Mouse (Mus musculus): ENCODE measurements around the gene Oit3. TPM values are rescaled to one million over a fixed set of nuclear protein-coding genes. Genes with fewer than 3 reads are reported as not detected.
A peak's percentile ranks its signal among the peaks of the same experiment; 100 is the strongest.

The Oit3 gene
- polyA plus RNA-seq, 1 experiment from 2014 or later, result 0.28 TPM

DNA sequence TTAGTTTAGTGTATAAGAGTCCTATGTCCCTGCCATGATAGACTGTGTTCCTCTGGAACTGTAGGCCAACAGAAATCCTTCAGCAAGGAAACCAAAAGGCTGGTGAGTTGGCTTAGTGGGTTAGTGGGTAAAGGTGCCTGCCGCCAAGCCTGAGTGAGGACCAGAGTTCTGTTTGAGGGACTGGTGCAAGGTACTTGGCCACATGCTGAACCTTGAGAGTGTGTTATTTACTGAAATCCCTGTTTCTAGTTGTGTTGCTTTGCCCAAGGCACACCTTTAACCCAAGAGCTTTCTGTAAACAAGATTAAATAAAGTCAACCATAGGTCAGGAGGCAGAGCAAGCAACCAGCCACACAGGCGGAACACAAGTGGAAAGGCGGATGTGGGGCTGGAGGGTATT is 24.0 kb upstream of the Oit3 start:
- H3K27ac ChIP-seq (ENCODE audit: low read depth, low read length), result no peak overlapping the region
- no peaks in the 10 kb centered on the region for H3K36me3 ChIP-seq (ENCODE audit: control insufficient read depth, insufficient read depth, low read length)
- WGBS, result 91% methylated on average over 3 of the region's 3 CpGs
- no peak overlapping the region for H3K4me3 ChIP-seq (ENCODE audit: low read depth, low read length)
- ATAC-seq (ENCODE audit: low FRiP score) (no peak), DNase-seq (ENCODE audit: low spot score) (no peak)
- H3K9ac ChIP-seq (ENCODE audit: low read depth, low read length), result no peak overlapping the region
- H3K27me3 ChIP-seq (ENCODE audit: control insufficient read depth, insufficient read depth, low read length), result no peaks in the 10 kb centered on the region
- no peaks in the 10 kb centered on the region for H3K4me1 ChIP-seq (replicated peaks; ENCODE audit: control insufficient read depth, insufficient read depth, low read length)
- no peaks in the 10 kb centered on the region for H3K9me3 ChIP-seq (ENCODE audit: control insufficient read depth, low read length)
- no peak overlapping the region for H3K4me2 ChIP-seq (replicated peaks; ENCODE audit: low read depth, low read length)

DNA sequence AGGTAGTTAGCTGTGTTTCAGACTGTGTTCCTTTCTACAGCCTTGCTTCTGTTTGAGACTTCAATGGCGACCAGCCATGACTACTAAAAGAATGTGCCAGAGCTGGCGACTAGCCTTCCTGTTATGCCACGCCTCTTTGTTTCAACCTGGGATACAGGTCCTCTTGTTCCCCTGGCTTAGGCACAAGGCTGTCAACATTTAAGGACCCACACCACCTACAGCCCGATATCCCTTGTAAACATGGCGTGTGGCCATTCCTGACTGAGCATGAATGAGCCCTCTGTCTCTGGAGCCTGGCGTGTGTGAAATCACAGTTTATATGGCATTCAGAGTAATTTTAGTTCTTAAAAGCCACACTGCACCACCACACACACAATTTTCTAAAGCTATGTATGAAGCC is 20.7 kb upstream of the Oit3 start:
- H3K27ac ChIP-seq (ENCODE audit: low read depth, low read length), result no peak overlapping the region
- H3K36me3 ChIP-seq (ENCODE audit: control insufficient read depth, insufficient read depth, low read length), result no peaks in the 10 kb centered on the region
- H3K4me1 ChIP-seq (replicated peaks; ENCODE audit: control insufficient read depth, insufficient read depth, low read length), result no peaks in the 10 kb centered on the region
- no peak overlapping the region for H3K4me2 ChIP-seq (replicated peaks; ENCODE audit: low read depth, low read length)
- H3K9me3 ChIP-seq (ENCODE audit: control insufficient read depth, low read length), result no peaks in the 10 kb centered on the region
- no peaks in the 10 kb centered on the region for H3K27me3 ChIP-seq (ENCODE audit: control insufficient read depth, insufficient read depth, low read length)
- H3K4me3 ChIP-seq (ENCODE audit: low read depth, low read length), result no peak overlapping the region
- DNase-seq (ENCODE audit: low spot score) (no peak), ATAC-seq (ENCODE audit: low FRiP score) (no peak)
- no peak overlapping the region for H3K9ac ChIP-seq (ENCODE audit: low read depth, low read length)
- 88% methylated on average over 6 of the region's 6 CpGs for WGBS

DNA sequence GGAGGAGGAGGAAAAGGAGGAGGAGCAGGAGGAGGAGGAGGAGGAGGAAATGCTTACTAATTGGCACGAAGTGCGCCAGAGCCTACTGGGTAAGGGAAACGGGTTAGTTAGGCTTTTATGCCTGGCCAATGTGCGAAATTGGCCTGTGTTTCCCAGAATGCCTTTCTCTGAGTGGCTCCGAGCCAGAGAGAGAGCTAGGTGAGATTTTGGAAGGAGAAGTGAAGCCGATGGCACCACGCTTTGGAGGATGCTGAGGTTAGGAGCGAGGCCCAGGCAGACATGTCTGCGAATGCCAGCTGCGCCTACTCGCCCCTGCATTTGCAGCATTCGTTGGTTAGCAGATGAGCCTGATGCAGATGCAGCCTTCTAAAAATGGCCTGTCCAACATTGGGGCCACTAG is 18.2 kb upstream of the Oit3 start:
- 91% methylated on average over 12 of the region's 12 CpGs for WGBS
- ATAC-seq (ENCODE audit: low FRiP score), result no peak

DNA sequence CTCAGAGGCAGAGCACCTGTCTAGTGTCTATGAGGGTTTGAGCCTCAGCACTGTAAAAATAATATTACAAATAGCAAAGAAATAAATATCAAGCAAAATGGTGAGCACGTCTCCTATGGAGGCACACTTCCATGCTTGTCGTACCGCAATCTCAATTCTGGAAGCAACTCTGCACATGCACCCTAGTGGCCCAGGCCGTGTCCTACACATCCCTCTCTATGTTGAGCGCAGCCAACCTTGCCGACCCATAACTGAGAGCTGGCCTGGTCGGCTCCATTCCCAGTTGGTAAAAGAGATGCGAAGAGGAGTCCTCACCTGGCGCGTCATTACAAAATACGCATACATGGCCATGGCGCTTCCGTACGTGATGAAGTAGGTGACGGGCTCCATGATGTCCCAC is 13.1 kb upstream of the Oit3 start:
- 97% methylated on average over 15 of the region's 15 CpGs for WGBS
- H3K9ac ChIP-seq (ENCODE audit: low read depth, low read length), result no peak overlapping the region
- H3K4me1 ChIP-seq (replicated peaks; ENCODE audit: control insufficient read depth, insufficient read depth, low read length), result no peaks in the 10 kb centered on the region
- DNase-seq (ENCODE audit: low spot score) (no peak), ATAC-seq (ENCODE audit: low FRiP score) (no peak)
- no peaks in the 10 kb centered on the region for H3K36me3 ChIP-seq (ENCODE audit: control insufficient read depth, insufficient read depth, low read length)
- H3K9me3 ChIP-seq (ENCODE audit: control insufficient read depth, low read length), result no peaks in the 10 kb centered on the region
- no peak overlapping the region for H3K4me3 ChIP-seq (ENCODE audit: low read depth, low read length)
- H3K27ac ChIP-seq (ENCODE audit: low read depth, low read length), result no peak overlapping the region
- no peaks in the 10 kb centered on the region for H3K27me3 ChIP-seq (ENCODE audit: control insufficient read depth, insufficient read depth, low read length)
- no peak overlapping the region for H3K4me2 ChIP-seq (replicated peaks; ENCODE audit: low read depth, low read length)

More for the DNA sequence above, 18.2 kb upstream of the Oit3 start:
- Histone ChIP-seq H3K4me3 (ENCODE audit: low read depth, low read length) (no peak overlapping the region), H3K9me3 (ENCODE audit: control insufficient read depth, low read length) (no peaks in the 10 kb centered on the region), H3K4me1 (replicated peaks; ENCODE audit: control insufficient read depth, insufficient read depth, low read length) (no peaks in the 10 kb centered on the region), H3K4me2 (replicated peaks; ENCODE audit: low read depth, low read length) (no peak overlapping the region), H3K27ac (ENCODE audit: low read depth, low read length) (no peak overlapping the region), H3K9ac (ENCODE audit: low read depth, low read length) (no peak overlapping the region), H3K36me3 (ENCODE audit: control insufficient read depth, insufficient read depth, low read length) (no peaks in the 10 kb centered on the region), H3K27me3 (ENCODE audit: control insufficient read depth, insufficient read depth, low read length) (no peaks in the 10 kb centered on the region)
- no peak for DNase-seq (ENCODE audit: low spot score)

DNA sequence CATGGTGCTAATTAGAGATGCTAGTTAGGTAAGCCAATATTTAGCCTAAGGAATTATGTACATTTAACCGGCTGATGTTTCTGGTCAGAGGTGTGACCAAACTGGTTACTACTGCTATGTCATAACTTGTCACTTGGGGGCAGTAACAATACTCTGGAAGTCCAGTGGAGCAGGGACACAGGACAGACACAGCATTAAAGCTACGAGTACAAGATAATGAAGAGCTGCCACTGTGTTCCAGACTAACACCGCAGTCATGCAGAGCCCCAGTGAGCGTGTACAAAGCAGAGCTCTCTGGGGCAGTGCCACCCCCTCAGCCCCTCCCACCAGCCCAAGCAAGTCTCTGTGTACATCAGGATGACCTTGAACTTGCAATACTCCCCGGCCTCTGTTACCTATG is 10.3 kb upstream of the Oit3 start:
- peak; percentile 51 for ATAC-seq (ENCODE audit: low FRiP score)
- no peak overlapping the region for H3K4me2 ChIP-seq (replicated peaks; ENCODE audit: low read depth, low read length)
- H3K9me3 ChIP-seq (ENCODE audit: control insufficient read depth, low read length), result no peaks in the 10 kb centered on the region
- H3K9ac ChIP-seq (ENCODE audit: low read depth, low read length), result no peak overlapping the region
- DNase-seq (ENCODE audit: low spot score), result peak; percentile 37
- 60% methylated on average over 5 of the region's 5 CpGs for WGBS
- H3K27me3 ChIP-seq (ENCODE audit: control insufficient read depth, insufficient read depth, low read length), result no peaks in the 10 kb centered on the region
- no peak overlapping the region for H3K4me3 ChIP-seq (ENCODE audit: low read depth, low read length)
- H3K27ac ChIP-seq (ENCODE audit: low read depth, low read length), result no peak overlapping the region
- H3K36me3 ChIP-seq (ENCODE audit: control insufficient read depth, insufficient read depth, low read length), result no peaks in the 10 kb centered on the region
- no peaks in the 10 kb centered on the region for H3K4me1 ChIP-seq (replicated peaks; ENCODE audit: control insufficient read depth, insufficient read depth, low read length)

DNA sequence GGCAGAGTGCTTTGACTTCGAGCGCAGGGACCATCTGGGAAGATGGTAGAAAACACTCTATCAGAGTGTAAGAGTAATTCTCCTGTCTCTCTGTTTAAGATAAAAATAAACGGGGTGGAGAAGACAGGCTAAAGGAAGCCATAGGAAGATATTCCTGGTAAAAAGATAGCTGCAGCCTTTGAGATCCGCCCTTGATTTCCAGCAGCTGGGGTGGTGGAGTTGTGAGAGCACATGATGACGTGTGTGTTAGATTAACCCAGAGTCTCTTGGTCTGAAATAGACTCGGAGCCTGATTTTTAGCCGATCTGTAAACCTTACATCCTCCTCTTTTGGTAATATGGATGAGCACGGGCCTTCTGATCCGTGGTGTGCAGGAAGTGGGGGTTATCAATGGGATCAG is 6.0 kb upstream of the Oit3 start:
- 84% methylated on average over 9 of the region's 9 CpGs for WGBS
- no peaks in the 10 kb centered on the region for H3K27me3 ChIP-seq (ENCODE audit: control insufficient read depth, insufficient read depth, low read length)
- H3K27ac ChIP-seq (ENCODE audit: low read depth, low read length), result no peak overlapping the region
- H3K9me3 ChIP-seq (ENCODE audit: control insufficient read depth, low read length), result no peaks in the 10 kb centered on the region
- H3K4me1 ChIP-seq (replicated peaks; ENCODE audit: control insufficient read depth, insufficient read depth, low read length), result no peaks in the 10 kb centered on the region
- H3K36me3 ChIP-seq (ENCODE audit: control insufficient read depth, insufficient read depth, low read length), result no peaks in the 10 kb centered on the region
- no peak overlapping the region for H3K4me3 ChIP-seq (ENCODE audit: low read depth, low read length)
- no peak overlapping the region for H3K9ac ChIP-seq (ENCODE audit: low read depth, low read length)
- H3K4me2 ChIP-seq (replicated peaks; ENCODE audit: low read depth, low read length), result no peak overlapping the region
- ATAC-seq (ENCODE audit: low FRiP score), result no peak
- no peak for DNase-seq (ENCODE audit: low spot score)

DNA sequence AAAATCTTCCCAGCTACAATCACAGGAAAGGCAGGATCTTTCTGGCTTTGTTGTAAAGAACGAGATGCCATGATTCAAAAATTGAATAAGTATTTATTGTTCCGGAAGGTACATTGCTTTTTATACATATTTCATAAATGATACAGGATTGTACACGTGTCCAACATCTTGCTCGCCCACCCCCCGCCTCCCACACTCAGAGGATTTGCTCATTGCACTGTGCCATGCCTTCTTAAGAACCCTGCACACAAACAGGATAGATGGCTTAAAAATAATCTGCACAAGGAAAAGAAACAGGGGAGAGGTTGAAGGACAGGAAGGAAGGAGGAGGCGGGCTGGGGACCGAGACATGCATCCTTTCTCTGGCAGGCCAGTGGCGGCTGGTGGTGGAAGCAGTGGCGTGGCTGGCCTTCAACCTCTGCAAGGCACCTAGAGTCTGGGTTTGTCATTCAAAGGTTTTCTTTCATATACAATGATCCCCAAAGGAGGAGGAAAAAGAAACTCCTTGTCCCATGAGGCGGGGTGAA is 5.4 kb upstream of the Oit3 start:
- Histone ChIP-seq H3K9ac (ENCODE audit: low read depth, low read length) (no peak overlapping the region), H3K4me1 (replicated peaks; ENCODE audit: control insufficient read depth, insufficient read depth, low read length) (no peaks in the 10 kb centered on the region), H3K27ac (ENCODE audit: low read depth, low read length) (no peak overlapping the region), H3K36me3 (ENCODE audit: control insufficient read depth, insufficient read depth, low read length) (no peaks in the 10 kb centered on the region), H3K4me2 (replicated peaks; ENCODE audit: low read depth, low read length) (no peak overlapping the region), H3K9me3 (ENCODE audit: control insufficient read depth, low read length) (no peaks in the 10 kb centered on the region), H3K27me3 (ENCODE audit: control insufficient read depth, insufficient read depth, low read length) (no peaks in the 10 kb centered on the region), H3K4me3 (ENCODE audit: low read depth, low read length) (no peak overlapping the region)
- DNase-seq (ENCODE audit: low spot score) (no peak), ATAC-seq (ENCODE audit: low FRiP score) (no peak)
- WGBS, result 89% methylated on average over 10 of the region's 10 CpGs

DNA sequence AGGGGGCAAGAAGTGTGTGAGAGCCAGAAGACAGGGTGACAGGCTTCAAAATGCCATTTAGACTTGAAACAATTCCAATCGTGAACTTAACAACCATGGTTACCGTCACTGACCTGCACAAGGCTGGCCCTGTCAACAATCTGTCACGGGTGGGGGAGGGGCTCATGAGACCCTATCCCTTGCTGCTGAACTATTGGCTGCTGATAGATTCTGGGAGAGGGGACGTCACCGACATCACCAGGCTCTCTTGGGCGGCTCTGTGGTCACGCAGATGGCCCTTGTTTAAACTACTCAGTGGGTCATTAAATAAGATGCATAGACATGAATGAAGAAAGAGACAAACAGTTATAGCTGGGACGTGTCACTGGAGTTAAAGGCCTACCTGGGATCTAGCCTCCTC is 3.1 kb upstream of the Oit3 start:
- Histone ChIP-seq H3K27ac (ENCODE audit: low read depth, low read length) (no peak overlapping the region), H3K4me1 (replicated peaks; ENCODE audit: control insufficient read depth, insufficient read depth, low read length) (no peaks in the 10 kb centered on the region), H3K4me2 (replicated peaks; ENCODE audit: low read depth, low read length) (no peak overlapping the region), H3K9me3 (ENCODE audit: control insufficient read depth, low read length) (no peaks in the 10 kb centered on the region), H3K27me3 (ENCODE audit: control insufficient read depth, insufficient read depth, low read length) (no peaks in the 10 kb centered on the region), H3K36me3 (ENCODE audit: control insufficient read depth, insufficient read depth, low read length) (no peaks in the 10 kb centered on the region), H3K4me3 (ENCODE audit: low read depth, low read length) (no peak overlapping the region), H3K9ac (ENCODE audit: low read depth, low read length) (no peak overlapping the region)
- 39% methylated on average over 8 of the region's 8 CpGs for WGBS
- DNase-seq (ENCODE audit: low spot score) (peak; percentile 47), ATAC-seq (ENCODE audit: low FRiP score) (peak; percentile 68)

DNA sequence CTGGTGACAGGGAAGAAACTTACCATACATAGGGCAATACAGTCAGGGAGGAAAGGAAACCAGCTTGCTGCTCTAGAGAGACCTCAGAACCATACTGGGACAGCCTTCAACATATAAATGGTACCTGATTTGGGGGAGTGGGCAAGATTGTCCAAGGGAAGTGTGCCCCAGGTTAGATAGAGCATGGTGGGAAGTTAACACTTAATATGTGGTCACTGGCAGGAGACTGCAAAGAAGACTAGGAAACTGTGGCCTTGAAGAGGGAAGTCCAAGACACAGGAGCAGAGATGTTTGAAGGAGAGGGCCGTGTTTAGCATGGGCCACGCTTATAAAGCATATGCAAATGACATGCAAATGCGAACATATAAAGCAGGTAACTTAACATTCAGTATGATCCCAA is 2.5 kb upstream of the Oit3 start:
- Histone ChIP-seq H3K4me1 (replicated peaks; ENCODE audit: control insufficient read depth, insufficient read depth, low read length) (no peaks in the 10 kb centered on the region), H3K4me2 (replicated peaks; ENCODE audit: low read depth, low read length) (no peak overlapping the region), H3K9me3 (ENCODE audit: control insufficient read depth, low read length) (no peaks in the 10 kb centered on the region), H3K27ac (ENCODE audit: low read depth, low read length) (no peak overlapping the region), H3K36me3 (ENCODE audit: control insufficient read depth, insufficient read depth, low read length) (no peaks in the 10 kb centered on the region), H3K4me3 (ENCODE audit: low read depth, low read length) (no peak overlapping the region), H3K9ac (ENCODE audit: low read depth, low read length) (no peak overlapping the region), H3K27me3 (ENCODE audit: control insufficient read depth, insufficient read depth, low read length) (no peaks in the 10 kb centered on the region)
- ATAC-seq (ENCODE audit: low FRiP score), result no peak
- DNase-seq (ENCODE audit: low spot score), result no peak
- 74% methylated on average over 3 of the region's 3 CpGs for WGBS
